Mouse (Mus musculus): Measurements from ENCODE around the gene Stx5a. TPM values are rescaled to one million over a fixed set of nuclear protein-coding genes. Genes with fewer than 3 reads are reported as not detected.
A peak's percentile ranks its signal among the peaks of the same experiment; 100 is the strongest.
"Not testable (repeated sequence)": the region's sequence is repeated elsewhere in the genome, so short reads cannot be mapped to it uniquely, and the experiment has no call there.

Gene Stx5a
- polyA plus RNA-seq, 1 experiment: 49.5 TPM

DNA sequence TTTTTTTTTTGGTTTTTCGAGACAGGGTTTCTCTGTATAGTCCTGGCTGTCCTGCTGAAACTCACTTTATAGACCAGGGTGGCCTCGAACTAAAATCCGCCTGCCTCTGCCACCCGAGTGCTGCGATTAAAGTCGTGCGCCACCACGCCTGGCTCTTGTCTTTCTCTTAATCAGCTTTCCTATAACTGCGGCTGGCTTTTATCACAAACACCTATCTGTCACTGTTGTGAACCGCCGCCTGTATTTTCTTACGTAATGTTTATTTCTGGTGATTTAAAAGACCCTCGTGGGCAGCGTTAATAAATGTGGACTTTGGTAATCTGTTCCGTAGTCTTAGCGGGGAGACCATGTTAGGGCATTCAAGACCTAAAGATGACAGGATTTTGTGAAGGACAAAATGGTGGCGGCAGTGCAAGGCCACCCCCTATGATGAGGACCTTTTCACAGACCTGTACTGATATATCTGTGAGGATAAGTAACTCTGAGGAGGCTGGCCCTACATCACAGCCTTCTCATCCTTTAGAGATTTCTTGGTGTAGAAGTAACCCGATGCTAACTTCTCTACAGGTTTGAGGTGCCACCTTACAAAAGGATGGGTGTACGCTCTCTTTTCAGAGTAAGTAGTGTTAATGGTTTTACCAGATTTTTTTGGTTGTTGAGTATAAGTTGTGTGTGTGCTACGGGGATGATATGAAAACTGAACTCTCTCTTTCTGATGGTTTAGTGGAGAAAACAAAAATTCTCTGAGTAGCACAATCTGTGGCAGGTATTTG lies 17.5 kb upstream of the Stx5a start:
- TF ChIP-seq TCF12 (IDR thresholded peaks at IDR 0.05; ENCODE audit: insufficient read depth, poor library complexity, severe bottlenecking) (no peak), MAX (IDR thresholded peaks at IDR 0.05; ENCODE audit: low read depth) (no peak), POLR2AphosphoS2 (IDR thresholded peaks at IDR 0.05; ENCODE audit: insufficient read length, low read depth) (no peak), REST (IDR thresholded peaks at IDR 0.05; ENCODE audit: insufficient read depth, insufficient read length) (no peak), MYOD1 (IDR thresholded peaks at IDR 0.05; ENCODE audit: control insufficient read depth in 1 of 3, insufficient read length in 2 of 3, low read depth in 2 of 3) (no peak), USF1 (IDR thresholded peaks at IDR 0.05; ENCODE audit: low read depth) (no peak), POLR2A (IDR thresholded peaks at IDR 0.05; ENCODE audit: insufficient read length, low read depth) (no peak), E2F4 (IDR thresholded peaks at IDR 0.05; ENCODE audit: insufficient read depth) (no peak), CEBPB (IDR thresholded peaks at IDR 0.05; ENCODE audit: insufficient read depth, poor library complexity, severe bottlenecking) (no peak), MYOG (IDR thresholded peaks at IDR 0.05; ENCODE audit: control insufficient read depth in 1 of 3, insufficient read depth in 1 of 3, insufficient read length in 2 of 3, low read depth in 2 of 3) (no peak), SRF (IDR thresholded peaks at IDR 0.05; ENCODE audit: control insufficient read depth, insufficient read length, low read depth) (no peak), TCF3 (IDR thresholded peaks at IDR 0.05; ENCODE audit: insufficient read length, low read depth) (no peak)
- H3K4me3 ChIP-seq: peak overlapping the region; percentile 97
- no peaks in the 10 kb centered on the region for H3K27me3 ChIP-seq (ENCODE audit: control insufficient read depth, insufficient read depth, insufficient read length)
- peaks cover 35% of the 10 kb centered on the region for H3K36me3 ChIP-seq (ENCODE audit: control insufficient read depth, insufficient read depth)
- H3K79me2 ChIP-seq (ENCODE audit: control insufficient read depth, insufficient read depth): peaks cover 55% of the 10 kb centered on the region
- H3ac ChIP-seq (ENCODE audit: control insufficient read depth, insufficient read length): peak overlapping the region; percentile 26
- peak overlapping the region; percentile 94 for H3K4me2 ChIP-seq (ENCODE audit: low read depth)

DNA sequence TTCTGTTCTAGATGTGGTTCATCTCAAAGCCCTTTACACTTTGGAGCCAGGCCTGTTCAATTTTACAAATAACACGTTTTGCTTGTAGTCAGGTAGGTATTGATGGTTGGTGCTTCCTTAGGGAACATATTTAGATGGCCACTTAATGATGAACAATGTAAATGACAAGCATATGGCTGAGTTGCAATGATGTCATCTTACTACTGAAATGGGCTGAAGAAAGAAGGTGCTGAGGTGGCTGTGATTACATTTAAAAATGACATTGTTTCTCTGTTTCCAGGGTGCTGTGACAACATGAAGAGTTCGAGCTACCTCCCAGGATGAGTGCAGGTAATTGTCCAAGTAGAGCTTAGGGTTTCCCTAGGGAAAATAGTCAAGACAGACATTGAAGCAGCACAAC lies 16.8 kb upstream of the Stx5a start:
- Histone ChIP-seq H3K79me2 (ENCODE audit: control insufficient read depth, insufficient read depth) (peaks cover 51% of the 10 kb centered on the region), H3K4me2 (ENCODE audit: low read depth) (peak overlapping the region; percentile 94), H3ac (ENCODE audit: control insufficient read depth, insufficient read length) (peak overlapping the region; percentile 26), H3K4me3 (peak overlapping the region; percentile 97), H3K27me3 (ENCODE audit: control insufficient read depth, insufficient read depth, insufficient read length) (no peaks in the 10 kb centered on the region), H3K36me3 (ENCODE audit: control insufficient read depth, insufficient read depth) (peaks cover 35% of the 10 kb centered on the region)
- peak; percentile 10 for TF ChIP-seq POLR2A (IDR thresholded peaks at IDR 0.05; ENCODE audit: insufficient read length, low read depth)
- no peak for TF ChIP-seq REST (IDR thresholded peaks at IDR 0.05; ENCODE audit: insufficient read depth, insufficient read length)
- TF ChIP-seq POLR2AphosphoS2 (IDR thresholded peaks at IDR 0.05; ENCODE audit: insufficient read length, low read depth): peak; percentile 9

DNA sequence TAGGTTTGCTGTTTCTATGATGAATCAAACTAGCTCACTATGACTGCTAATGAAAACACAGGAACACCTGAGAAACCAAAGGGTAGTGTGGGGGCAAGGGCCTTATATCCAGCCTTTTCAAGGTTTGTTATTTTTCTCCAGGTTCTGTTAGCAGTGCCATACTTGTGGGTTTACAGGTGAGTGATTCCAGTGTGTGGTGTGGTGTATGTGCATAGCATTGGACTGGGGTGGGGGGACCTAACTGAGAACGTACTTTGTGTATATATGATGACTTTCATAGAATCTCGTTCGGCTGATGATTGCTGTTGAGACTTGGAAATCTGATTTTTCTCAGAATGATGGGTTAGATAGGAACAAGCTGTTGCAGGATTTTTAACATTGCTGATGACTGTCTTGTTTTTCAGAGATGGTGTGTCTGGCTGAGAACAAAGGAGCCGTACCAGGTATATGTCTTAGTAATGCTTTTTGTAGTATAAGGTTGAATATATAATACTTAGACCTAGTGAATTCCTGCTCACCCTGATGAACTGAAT lies 16.1 kb upstream of the Stx5a start:
- Histone ChIP-seq H3K36me3 (ENCODE audit: control insufficient read depth, insufficient read depth) (peaks cover 35% of the 10 kb centered on the region), H3K4me3 (peak overlapping the region; percentile 97), H3K4me2 (ENCODE audit: low read depth) (peak overlapping the region; percentile 94), H3K79me2 (ENCODE audit: control insufficient read depth, insufficient read depth) (peaks cover 45% of the 10 kb centered on the region), H3ac (ENCODE audit: control insufficient read depth, insufficient read length) (no peak overlapping the region), H3K27me3 (ENCODE audit: control insufficient read depth, insufficient read depth, insufficient read length) (no peaks in the 10 kb centered on the region)
- TF ChIP-seq POLR2A (IDR thresholded peaks at IDR 0.05; ENCODE audit: insufficient read length, low read depth) (no peak), TCF12 (IDR thresholded peaks at IDR 0.05; ENCODE audit: insufficient read depth, poor library complexity, severe bottlenecking) (no peak), MAX (IDR thresholded peaks at IDR 0.05; ENCODE audit: low read depth) (no peak), SRF (IDR thresholded peaks at IDR 0.05; ENCODE audit: control insufficient read depth, insufficient read length, low read depth) (no peak), E2F4 (IDR thresholded peaks at IDR 0.05; ENCODE audit: insufficient read depth) (no peak), TCF3 (IDR thresholded peaks at IDR 0.05; ENCODE audit: insufficient read length, low read depth) (no peak), USF1 (IDR thresholded peaks at IDR 0.05; ENCODE audit: low read depth) (no peak)

DNA sequence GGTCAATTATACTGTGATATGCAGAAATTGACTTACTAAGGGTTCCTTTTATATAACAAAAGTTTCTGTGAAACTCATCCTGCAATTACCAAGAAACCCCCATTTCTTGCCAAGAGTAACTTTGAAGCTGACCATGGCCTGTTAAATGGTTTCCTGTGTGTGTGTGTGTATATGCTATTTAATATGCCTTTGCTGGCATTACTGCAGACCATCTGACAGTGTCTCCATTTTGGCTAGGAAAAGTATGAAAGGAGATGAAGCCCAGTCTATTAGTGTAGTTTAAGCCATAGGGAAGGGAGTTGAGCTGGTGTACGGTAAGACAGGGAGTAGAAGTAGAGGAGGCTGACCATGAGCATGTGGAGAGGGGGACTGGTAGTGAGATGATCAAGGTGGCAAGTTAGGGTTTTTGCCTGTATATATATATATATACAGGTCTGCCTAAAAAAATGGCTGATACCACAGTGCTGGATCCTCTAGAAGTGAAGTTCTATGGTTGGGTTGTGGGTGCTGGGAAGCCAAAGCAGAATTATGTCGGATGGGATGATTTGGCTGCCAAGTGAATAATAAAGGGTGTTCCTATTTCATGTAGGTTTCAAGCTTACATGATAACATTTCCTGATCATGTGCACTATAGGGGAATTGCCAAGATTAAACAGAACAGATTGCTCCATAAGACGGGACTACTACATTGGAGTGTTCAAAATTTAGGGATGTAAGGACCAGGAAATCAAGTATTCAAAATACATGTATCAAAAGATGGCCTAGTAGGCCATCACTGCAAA lies 14.4 kb upstream of the Stx5a start:
- H3K79me2 ChIP-seq (ENCODE audit: control insufficient read depth, insufficient read depth): peaks cover 30% of the 10 kb centered on the region
- peak; percentile 23 for TF ChIP-seq POLR2A (IDR thresholded peaks at IDR 0.05; ENCODE audit: insufficient read length, low read depth)
- peak; percentile 67 for TF ChIP-seq POLR2AphosphoS2 (IDR thresholded peaks at IDR 0.05; ENCODE audit: insufficient read length, low read depth)
- TF ChIP-seq E2F4 (IDR thresholded peaks at IDR 0.05; ENCODE audit: insufficient read depth): no peak
- no peak overlapping the region for H3ac ChIP-seq (ENCODE audit: control insufficient read depth, insufficient read length)
- peak overlapping the region; percentile 94 for H3K4me2 ChIP-seq (ENCODE audit: low read depth)
- H3K27me3 ChIP-seq (ENCODE audit: control insufficient read depth, insufficient read depth, insufficient read length): no peaks in the 10 kb centered on the region
- peaks cover 35% of the 10 kb centered on the region for H3K36me3 ChIP-seq (ENCODE audit: control insufficient read depth, insufficient read depth)
- peak overlapping the region; percentile 97 for H3K4me3 ChIP-seq

DNA sequence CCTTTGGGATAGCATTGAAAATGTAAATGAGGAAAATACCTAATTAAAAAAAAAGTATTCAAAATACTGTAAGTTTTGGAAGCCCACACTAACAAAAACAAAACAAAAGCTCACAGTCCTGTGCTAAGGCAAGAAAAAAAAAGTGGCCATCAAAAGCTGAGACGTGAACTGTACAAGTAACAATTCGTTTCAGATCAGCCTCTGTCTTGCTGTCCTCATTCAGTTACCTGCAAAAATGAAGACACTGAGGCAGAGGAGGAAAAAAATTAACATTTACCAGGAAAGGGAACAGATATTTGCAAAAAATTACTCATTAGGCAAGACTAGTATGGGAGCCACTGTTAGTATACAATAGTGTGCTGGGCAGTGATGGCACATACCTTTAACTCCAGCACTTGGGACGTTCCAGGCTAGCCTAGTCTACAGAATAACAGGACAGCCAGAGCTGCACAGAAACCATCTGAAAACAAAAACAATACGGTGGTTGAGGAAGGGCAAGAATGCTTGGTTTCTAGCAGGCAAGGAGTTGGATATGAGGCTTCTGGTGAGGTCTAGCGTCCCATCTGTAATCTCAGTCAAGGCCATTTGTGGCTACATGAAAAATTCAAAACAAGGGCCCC lies 13.6 kb upstream of the Stx5a start:
- H3K27me3 ChIP-seq (ENCODE audit: control insufficient read depth, insufficient read depth, insufficient read length): no peaks in the 10 kb centered on the region
- TF ChIP-seq TCF3 (IDR thresholded peaks at IDR 0.05; ENCODE audit: insufficient read length, low read depth) (no peak), TCF12 (IDR thresholded peaks at IDR 0.05; ENCODE audit: insufficient read depth, poor library complexity, severe bottlenecking) (no peak), MYOG (IDR thresholded peaks at IDR 0.05; ENCODE audit: control insufficient read depth in 1 of 3, insufficient read depth in 1 of 3, insufficient read length in 2 of 3, low read depth in 2 of 3) (no peak), REST (IDR thresholded peaks at IDR 0.05; ENCODE audit: insufficient read depth, insufficient read length) (no peak), MAX (IDR thresholded peaks at IDR 0.05; ENCODE audit: low read depth) (no peak), E2F4 (IDR thresholded peaks at IDR 0.05; ENCODE audit: insufficient read depth) (no peak), POLR2A (IDR thresholded peaks at IDR 0.05; ENCODE audit: insufficient read length, low read depth) (peak; percentile 28), SRF (IDR thresholded peaks at IDR 0.05; ENCODE audit: control insufficient read depth, insufficient read length, low read depth) (no peak), CEBPB (IDR thresholded peaks at IDR 0.05; ENCODE audit: insufficient read depth, poor library complexity, severe bottlenecking) (no peak), USF1 (IDR thresholded peaks at IDR 0.05; ENCODE audit: low read depth) (no peak), POLR2AphosphoS2 (IDR thresholded peaks at IDR 0.05; ENCODE audit: insufficient read length, low read depth) (peak; percentile 70), MYOD1 (IDR thresholded peaks at IDR 0.05; ENCODE audit: control insufficient read depth in 1 of 3, insufficient read length in 2 of 3, low read depth in 2 of 3) (no peak)
- no peak overlapping the region for H3K4me3 ChIP-seq
- peaks cover 35% of the 10 kb centered on the region for H3K36me3 ChIP-seq (ENCODE audit: control insufficient read depth, insufficient read depth)
- H3K4me2 ChIP-seq (ENCODE audit: low read depth): no peak overlapping the region
- peaks cover 22% of the 10 kb centered on the region for H3K79me2 ChIP-seq (ENCODE audit: control insufficient read depth, insufficient read depth)
- no peak overlapping the region for H3ac ChIP-seq (ENCODE audit: control insufficient read depth, insufficient read length)

DNA sequence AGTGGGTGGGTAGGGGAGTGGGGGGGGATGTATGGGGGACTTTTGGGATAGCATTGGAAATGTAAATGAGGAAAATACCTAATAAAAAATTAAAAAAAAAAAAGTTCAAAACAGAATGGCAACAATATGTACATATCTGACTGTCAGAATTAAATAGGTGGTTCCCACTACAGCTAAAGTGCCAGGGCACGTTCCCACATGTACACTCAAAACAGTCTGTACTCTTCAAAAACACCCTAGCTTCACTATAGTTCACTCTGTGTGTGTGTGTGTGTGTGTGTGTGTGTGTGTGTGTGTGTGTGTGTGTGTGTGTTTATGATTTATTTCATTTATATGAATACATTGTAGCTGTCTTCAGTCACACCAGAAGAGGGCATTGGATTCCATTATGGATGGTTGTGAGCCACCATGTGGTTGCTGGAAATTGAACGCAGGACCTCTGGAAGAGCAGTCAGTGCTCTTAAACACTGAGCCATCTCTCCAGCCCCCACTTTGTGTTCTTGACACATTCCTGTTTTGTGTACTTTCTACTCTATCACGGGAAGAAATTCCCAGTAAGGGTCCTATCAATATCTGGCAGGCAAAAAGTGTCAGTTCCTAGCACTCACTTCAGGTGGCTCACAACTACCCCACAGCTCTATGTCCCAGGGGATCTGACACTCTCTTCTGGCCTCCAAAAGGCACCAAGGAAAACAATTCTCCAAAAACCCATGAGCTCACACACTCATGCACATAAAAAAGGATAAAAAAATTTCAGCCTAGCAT lies 12.7 kb upstream of the Stx5a start:
- Histone ChIP-seq H3K36me3 (ENCODE audit: control insufficient read depth, insufficient read depth) (peaks cover 35% of the 10 kb centered on the region), H3K79me2 (ENCODE audit: control insufficient read depth, insufficient read depth) (peaks cover 17% of the 10 kb centered on the region)
- H3K4me2 ChIP-seq (ENCODE audit: low read depth); H3K4me3 ChIP-seq; H3ac ChIP-seq (ENCODE audit: control insufficient read depth, insufficient read length); H3K27me3 ChIP-seq (ENCODE audit: control insufficient read depth, insufficient read depth, insufficient read length): not testable (repeated sequence)
